Mouse (Mus musculus): ENCODE measurements around the gene Ss18l1.

Gene Ss18l1

DNA sequence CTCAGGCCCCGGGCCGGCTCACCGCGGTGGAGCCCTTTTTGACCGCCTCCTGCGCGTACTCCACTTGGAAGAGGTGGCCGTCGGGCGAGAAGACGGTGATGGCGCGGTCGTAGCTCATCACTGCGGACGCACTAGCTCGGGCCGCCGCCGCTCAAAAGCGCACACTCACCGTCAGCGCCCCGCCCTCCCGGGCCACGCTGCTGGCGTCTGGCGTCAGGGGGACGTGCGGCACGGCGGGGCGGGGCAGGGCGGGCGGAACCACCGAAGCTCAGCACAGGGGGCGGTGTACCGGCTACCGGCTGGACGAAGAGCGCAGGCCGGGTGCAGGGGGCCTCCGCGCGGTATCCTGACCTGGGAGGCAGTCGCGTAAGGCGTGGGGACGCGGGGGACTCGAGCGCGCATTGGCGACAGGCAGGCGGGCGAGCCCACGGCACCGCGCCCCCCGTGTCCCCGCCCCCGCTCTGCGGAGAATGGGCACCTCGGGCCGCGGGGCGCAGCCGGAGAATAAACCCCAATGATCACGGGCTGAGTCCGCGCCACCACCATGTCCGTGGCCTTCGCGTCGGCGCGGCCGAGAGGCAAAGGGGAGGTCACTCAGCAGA, at the start of gene Ss18l1, which contains the start of gene Psma7:
Gene Ss18l1, plus strand, starts transcription at position 254 of the 602 bp plus-strand sequence.
Gene Psma7, minus strand, starts transcription at position 178 of the 602 bp plus-strand sequence.
- DNase-seq (ENCODE audit: low spot score) = peak; percentile 92

DNA sequence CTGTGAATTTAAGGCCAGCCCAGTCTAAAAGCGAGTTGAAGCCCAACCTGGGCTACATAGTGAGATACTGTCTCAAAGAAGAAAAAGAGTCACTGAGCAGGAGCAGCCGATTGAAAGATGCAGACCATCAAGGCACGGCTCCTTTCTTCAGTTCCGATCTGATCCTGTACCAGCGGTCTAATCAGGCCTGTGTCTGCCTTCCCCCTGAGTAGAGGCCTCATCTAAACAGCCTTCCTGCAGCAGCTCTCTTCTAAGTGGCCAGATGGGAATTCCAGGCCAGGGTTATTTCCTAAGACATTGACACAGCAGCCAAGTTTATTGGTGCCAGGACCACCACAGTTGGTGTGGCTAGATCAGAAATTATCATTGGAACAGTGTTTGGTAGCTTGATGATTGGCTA, 49.2 kb upstream of the Ss18l1 start:
- DNase-seq (ENCODE audit: low spot score) = no peak

DNA sequence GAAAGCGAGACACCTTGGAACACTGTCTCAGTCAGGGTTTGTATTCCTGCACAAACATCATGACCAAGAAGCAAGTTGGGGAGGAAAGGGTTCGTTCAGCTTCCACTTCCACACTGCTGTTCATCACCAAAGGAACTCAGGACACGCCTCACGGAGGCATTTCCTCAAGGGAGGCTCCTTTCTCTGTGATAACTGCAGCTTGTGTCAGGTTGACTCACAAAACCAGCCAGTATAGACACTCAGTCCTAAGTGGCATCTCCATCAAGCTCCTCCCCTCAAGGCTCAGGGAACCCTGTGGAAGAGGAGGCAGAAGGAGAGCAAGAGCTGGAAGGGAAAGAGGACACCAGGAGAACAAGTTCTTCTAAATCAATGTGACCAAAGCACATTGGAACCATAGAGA, 43.9 kb upstream of the Ss18l1 start:
- no peak for DNase-seq (ENCODE audit: low spot score)

DNA sequence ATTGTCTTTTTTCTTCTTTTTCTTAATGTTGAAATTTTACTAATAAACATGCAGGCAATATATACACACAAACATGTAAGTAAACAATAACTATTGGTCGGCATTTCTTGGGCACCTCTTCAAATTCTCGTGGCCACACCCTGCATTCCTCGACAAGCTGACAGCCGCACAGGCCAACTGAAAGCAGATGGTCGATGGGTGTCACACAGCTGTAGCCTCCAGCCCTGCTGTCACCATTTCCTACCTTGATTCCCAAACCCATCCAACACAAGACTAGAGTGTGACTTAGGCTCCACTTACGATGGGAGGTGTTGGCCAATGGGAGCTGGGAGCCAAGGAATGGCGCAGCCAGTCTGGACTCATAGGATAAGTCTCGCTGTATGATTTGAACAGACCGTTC, 40.7 kb upstream of the Ss18l1 start:
- no peak for DNase-seq (ENCODE audit: low spot score)

DNA sequence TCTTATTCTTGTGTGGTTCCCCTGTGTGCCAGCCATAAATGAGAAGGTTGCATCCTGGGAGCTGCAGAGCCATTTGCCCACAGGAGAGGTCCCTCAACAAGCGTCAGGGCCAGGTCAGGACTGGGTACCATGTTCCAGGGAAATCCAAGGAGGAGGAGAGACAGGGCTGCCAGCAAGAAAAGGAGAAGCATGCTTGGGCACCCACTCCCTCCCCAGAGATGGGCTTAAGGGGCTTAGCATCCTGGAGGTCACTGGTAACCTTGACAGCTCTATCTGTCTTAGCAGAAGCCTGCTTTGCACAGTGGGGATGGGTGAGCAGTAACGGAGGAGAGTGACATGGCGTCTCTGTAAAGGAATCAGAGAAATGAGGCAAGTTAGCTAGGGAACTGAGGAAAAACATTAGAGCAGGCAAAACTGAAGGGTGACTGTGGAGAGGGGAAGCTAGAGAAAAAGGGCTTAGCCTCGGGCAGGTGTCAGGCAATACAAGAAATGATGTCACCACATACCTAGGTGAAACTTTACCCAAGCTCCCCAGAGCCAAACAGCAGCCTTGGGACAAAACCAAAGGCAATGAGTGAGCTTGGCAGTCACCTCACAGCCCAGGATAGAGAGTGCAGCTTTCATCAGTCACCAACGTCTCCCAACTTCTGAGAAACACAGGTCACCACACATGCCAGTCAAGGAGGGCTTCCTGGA, 36.5 kb upstream of the Ss18l1 start:
- DNase-seq (ENCODE audit: low spot score) = no peak

DNA sequence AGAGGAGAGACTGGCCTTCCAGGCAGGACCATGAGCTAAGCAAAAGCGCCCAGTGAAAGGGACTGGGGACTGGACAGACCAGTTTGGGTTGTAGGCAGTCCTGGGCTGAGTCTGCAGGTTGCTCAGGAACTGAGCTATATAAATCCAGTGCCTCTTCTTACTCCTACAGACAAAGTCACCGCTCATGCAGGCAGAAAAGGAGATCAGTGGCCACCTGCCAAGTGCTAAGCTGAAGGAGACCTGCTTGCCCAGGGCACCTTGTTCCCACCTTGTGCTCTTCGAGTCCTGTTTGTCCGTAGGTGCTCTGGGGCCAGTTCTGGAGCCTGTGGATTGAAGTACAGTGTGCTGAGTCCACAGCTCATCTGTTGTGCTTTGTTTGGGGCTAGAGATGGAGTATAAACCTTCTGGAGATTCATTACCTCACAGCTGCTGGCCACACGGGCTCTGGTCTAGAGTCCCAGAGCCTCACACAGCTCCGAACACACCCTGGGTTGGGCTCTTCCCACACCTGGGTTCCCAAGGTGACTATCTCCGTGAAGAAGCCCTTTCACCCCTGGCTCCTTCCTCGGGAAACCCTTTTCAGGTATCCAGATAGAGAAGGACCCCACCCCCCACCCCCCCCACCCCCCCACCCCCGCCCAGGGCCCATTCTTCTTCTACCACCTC, 35.8 kb upstream of the Ss18l1 start:
- no peak for DNase-seq (ENCODE audit: low spot score)

DNA sequence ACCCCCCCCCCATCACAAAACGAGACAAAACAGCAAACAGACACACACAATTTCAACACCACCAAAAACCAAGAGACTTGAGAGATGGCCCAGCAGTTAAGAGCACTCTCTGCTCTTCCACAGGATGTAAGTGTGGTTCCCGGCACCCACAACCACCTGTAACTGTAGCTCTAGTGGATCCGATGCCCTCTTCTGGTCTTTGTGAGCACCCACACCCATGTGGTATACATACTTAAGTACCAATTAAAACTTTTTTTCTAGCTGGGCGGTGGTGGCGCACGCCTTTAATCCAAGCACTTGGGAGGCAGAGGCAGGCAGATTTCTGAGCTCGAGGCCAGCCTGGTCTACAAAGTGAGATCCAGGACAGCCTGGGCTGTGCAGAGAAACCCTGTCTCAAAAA, 31.6 kb upstream of the Ss18l1 start:
- no peak for DNase-seq (ENCODE audit: low spot score)

DNA sequence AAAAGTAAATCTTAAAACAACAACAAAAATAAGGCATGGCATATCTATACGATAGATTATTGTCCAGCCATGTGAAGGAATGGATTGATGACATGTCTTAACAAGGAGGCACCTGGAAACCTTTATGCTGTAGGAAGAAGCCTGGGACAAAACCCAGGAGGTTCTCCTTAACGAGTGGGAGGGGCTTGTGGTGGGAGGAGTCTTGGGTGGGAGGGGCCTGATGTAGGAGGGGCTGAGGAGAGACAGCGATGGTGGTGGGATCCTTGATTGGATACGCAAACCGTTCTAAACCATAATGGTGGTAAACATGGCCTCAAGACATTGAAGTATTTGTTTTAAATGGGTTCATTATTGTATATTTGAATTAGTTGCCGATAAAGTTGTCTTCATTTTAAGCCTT, 30.9 kb upstream of the Ss18l1 start:
- no peak for DNase-seq (ENCODE audit: low spot score)

DNA sequence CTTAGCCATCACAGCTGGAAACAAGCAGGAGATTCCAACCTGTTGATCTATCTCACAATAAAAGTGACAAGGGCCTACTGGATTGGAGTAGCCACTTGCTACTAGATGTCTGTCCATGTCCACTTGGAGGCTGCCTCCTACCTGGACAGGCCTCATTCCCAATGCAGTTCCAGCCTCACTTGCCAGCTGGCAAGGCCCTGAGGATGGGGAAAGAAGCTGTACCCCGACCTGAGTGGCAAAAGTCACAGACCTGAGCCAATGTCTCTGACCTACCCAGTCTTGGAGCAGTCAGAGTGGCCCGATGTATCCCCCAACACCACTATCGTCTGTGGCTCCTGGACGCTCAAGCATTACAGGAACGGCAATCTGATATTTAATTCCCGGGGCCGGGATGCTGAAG, 28.6 kb upstream of the Ss18l1 start:
- DNase-seq (ENCODE audit: low spot score) = no peak

DNA sequence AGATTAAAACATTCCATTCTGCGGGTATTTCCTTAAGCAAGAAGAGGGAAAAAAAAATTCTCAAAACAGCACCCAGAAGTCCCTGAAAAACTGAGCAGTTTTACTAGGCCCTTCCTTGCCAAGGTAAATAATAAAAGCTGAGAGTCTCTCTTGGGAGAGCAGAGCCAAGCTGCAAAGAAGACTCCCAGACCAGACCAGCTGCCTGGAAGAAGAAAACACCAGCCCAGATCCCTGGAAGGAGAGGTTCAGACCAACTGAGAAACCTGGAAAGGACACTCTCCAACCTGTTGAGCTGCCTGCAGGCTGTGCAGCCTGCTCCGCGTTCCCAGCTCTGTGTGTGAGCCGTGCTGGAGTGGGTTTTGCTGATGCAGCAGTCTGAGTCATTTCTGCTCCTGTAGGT, 24.7 kb upstream of the Ss18l1 start:
- no peak for DNase-seq (ENCODE audit: low spot score)

DNA sequence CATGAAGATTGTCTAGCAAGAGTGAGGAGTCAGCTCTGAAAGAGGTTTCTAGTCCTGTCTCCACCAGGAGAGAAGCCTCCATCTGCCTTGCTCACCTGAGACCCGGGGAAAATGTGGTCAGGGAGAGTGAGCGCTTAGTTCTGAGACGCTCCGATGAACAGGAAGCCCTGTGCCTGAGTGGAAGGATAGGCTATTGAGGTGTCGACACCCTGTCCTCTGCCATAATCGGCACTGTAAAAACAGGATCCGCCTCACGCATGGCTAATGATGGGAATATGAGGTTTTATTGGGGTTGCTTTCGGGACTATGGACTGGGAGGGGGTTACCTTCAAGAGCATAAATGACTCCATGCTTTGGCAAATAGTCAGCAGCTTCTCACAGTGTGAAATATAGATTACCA, 23.7 kb upstream of the Ss18l1 start:
- no peak for DNase-seq (ENCODE audit: low spot score)

DNA sequence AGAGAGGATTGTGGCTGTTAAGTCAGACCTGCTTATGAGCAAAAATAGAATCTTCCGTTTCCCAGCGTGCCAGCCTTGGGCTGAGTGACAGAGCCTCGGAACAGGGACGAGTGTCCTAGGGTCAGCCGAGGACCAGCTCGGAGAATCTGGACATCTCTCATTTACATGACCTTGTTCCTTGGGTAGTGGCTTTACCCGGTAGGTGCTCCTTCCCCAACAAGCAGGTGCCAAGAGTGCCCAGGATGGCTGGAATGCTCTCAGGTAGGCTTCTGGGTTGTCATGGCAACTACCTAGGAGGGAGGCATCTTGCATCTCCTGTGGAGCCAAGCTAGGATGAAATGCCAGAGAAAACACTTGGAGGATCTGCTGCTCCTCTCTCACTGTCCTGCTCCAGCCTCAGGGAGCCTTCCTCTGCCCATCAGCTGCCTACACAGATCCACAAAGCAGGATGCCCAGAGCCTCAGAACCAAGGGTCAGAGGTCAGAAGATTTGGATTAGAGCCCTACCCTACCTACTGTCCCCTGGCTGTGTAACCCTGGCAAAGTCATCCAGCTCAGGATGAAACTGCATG, 22.1 kb upstream of the Ss18l1 start:
- no peak for DNase-seq (ENCODE audit: low spot score)

DNA sequence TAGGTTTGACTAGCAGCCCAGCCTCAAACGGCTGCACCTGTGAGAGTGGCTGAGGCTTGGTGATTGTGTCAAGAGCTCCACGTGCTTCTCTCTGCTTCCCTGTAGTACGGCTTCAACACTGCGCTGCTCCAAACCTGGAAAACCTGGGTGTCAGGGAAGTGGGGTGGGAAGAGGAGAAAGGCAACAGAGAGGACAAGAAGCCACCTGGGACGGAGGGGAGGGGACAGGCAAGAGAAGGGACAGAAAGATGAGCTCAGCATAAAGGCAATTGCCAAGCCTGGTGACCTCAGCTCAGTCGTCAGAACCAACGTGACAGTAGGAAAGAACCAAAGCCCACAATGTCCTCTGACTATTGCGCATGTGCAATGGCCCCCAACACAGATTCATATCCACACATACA, 21.4 kb upstream of the Ss18l1 start:
- DNase-seq (ENCODE audit: low spot score) = no peak

DNA sequence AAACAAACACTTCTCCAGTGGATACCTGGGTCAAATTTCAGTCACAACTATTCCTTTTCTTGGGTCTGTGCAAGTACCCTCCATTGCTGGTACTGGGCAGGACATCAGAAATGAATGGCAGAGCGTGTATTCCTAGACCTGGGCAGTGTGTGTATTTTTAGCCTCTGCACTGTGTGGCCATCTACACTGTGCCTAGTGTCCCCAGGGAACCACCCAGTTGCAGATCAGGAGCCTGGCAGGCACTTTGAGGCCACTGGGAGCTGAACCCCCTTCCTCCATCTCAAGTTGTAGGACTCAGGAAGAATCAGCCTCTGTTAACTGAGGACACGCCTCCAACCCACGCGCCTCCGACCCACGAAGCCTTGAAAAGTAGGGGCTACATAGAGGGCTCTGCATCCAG, 19.6 kb upstream of the Ss18l1 start:
- no peak for DNase-seq (ENCODE audit: low spot score)

DNA sequence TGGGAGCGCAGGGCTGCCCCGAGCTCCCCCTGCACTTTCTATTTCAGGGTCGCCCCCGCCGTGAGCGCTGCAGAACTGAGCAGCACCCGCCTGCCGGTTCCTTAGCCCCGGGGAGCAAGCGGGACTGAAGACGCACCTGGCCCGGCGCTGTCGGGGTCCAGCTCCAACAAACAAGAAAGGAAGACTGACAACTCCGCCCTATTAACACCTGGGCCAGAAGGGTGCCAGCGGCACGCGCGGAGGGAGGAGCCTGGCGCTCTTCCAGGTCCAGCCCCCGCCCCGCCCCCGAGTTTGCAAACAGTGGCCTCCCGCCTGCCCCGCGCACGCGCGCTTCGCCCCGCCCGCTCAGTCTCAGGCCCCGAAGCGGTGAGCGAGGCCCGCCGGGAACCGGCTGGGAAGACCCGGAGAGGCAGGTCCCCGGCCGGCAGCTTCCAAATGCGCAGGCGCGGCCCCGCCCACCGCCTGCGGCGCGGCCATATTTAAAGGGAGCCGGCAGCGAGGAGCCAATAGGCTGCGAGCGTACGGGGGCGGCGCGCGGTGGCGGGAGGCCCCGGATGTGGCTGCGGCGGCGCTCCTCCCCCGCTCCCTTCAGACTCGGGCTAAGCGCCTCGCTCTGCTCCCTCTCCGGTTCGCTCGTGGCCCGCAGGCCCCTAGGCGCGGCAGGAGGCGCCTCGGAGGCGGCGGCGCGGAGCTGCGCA, 17.8 kb upstream of the Ss18l1 start, which contains the start of gene Lsm14b:
Gene Lsm14b, plus strand, starts transcription at position 587 of the 698 bp plus-strand sequence.
- peak; percentile 98 for DNase-seq (ENCODE audit: low spot score)

DNA sequence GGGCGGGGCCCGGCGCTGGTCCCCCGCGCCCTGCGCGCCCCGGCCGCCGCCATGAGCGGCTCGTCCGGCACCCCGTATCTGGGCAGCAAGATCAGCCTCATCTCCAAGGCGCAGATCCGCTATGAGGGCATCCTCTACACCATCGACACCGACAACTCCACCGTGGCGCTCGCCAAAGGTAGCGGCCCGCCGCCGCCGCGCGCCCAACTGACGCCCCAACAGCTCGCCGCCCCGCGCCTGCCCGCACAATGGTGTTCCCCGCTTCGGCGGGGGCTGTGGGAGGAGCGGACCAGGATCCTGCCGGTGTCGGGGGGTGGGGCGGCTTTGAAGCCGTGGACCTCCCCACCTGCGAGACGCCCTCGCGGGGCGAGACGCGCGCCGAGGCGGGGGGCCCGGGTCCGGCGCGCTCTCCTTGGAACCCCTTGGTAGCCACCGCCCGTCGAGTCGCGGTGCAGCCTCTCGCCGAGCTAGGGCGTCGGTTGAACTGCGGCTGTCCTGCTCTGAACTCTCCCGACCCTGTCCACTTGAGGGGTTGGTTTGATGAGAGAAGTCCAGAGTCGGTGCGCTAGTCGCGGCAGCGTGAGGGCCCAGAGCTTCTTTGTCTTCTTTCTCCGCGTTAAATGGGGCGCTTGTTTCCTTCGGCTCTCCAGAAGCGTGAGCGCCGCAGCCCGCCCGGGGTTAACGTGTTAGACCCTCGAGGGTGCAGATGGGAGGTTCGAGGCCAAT, 17.0 kb upstream of the Ss18l1 start:
- DNase-seq (ENCODE audit: low spot score) = peak; percentile 41

DNA sequence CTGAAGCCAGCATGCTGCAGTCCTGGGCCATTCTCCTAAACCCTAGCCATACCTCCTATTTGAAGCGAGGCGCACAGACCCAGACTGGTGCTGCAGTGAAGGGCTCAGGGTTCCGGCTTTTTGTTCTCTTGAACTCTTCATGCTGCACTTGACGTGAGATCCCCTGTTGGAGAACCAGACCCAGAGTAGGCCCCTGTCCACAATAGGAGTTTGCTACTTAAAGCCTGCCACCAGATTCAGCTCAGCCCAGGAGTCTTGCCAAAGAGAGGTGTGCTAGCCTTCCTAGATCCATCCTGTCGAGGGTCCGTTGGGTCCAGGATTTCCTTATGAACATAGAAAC, 16.5 kb upstream of the Ss18l1 start:
- no peak for DNase-seq (ENCODE audit: low spot score)

DNA sequence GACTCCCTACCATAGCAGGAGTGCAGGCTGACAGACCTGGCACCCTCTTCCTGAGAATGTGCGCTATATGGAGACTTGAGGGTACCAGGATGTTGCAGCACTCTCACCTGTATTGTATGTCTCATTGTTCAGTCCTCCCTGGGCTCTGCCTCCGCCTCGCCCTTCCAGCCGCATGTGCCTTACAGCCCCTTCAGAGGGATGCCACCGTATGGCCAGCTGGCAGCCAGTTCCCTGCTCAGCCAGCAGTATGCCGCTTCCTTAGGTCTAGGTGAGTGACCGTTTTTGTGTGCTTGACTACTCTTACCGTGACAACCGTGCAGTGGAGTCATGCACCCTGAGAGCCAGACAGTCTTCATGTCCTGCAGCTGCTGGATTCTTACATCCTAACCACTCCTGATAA, 14.5 kb upstream of the Ss18l1 start:
- DNase-seq (ENCODE audit: low spot score) = no peak

DNA sequence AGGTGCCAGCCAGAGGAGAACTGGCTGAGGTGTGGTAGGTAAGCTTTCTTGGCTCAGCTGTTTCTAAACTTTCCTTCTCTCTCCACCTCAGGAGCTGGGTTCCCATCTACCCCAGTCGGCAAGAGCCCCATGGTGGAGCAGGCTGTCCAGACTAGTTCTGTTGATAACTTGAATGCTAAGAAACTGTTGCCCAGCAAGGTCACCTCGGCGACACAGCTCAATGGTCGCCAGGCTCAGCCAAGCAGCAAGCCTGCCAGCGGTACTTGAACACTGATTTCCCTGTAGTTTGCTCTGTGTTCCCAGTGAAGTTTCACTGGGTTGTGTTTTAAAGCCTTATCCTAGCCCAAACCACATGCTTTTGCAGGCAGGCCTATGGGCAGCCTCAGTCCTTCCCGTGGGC, 11.0 kb upstream of the Ss18l1 start:
- DNase-seq (ENCODE audit: low spot score) = no peak

DNA sequence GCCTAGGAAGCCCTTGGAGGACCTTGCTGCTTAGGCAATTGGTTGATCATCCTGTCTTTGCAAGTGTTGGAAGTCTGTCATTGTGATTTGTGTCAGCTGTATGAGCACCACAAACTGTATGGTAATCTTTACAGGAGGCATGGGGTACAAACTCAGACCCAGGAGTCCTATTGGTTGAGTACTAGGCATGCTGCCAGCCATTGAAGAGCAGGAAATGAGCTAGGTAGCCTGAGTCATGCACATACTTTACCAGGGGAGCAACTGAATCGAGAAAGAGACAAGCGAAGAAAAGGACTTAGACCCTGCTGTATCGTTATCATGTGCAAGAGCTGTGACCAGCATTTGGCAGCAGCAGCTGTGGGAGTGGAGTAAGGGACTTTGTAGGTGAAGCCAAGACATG, 9.4 kb upstream of the Ss18l1 start:
- DNase-seq (ENCODE audit: low spot score) = no peak

DNA sequence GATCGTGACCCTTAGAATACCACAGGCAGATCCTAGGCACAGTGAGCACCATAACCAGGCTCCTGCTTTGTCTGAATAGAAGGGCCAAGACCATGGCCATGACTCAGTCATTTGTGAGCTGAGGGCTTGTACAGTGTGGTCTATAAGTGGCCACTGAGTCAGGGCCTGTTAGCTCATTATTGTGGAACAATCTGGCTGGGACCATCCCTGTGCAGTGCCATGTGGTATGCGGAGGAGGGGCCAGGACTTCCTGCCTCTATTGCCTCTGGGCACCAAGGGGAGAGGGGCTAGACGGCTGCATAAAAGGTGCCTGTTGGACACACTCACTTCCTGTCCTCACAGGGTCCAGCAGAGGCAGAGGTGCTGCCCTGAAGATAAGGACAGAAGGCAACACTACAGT, 8.4 kb upstream of the Ss18l1 start:
- DNase-seq (ENCODE audit: low spot score) = no peak

DNA sequence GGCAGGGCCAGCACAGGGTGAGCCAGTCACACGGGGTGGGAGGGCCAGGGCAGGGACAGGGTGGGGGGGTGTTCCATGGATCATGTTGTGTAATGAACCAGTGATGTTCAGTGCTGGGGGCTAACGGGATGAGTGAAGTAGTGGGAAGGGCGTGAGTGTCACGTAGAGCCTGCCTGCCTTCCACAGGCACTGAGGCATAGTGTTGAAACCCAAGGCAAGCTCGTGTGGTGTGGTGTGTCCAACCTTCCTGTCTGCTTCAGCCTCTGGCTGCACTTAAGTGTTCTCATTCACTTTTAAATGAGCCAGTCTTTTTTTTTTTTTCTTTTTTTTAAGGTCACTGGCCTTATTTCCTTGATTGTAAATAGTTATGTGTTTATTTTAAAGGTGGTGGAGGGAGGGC, 7.6 kb upstream of the Ss18l1 start:
- DNase-seq (ENCODE audit: low spot score) = no peak
